Mouse (Mus musculus): Measurements from ENCODE around the gene Ercc6.

GRCm38 (mm10) chr14:32533656-32534055, 20.3 kb downstream of the Ercc6 start:
- TF ChIP-seq POLR2A (IDR thresholded peaks at IDR 0.05; ENCODE audit: control insufficient read depth, extremely low read depth, insufficient read depth, low read length, poor library complexity) (no peak), CTCF (IDR thresholded peaks at IDR 0.05; ENCODE audit: borderline replicate concordance, control insufficient read depth, extremely low read depth, insufficient read depth, low read length, poor library complexity) (no peak)
